19 mouse cellular contexts compared by ENCODE assay signal in the genomic region with DNA sequence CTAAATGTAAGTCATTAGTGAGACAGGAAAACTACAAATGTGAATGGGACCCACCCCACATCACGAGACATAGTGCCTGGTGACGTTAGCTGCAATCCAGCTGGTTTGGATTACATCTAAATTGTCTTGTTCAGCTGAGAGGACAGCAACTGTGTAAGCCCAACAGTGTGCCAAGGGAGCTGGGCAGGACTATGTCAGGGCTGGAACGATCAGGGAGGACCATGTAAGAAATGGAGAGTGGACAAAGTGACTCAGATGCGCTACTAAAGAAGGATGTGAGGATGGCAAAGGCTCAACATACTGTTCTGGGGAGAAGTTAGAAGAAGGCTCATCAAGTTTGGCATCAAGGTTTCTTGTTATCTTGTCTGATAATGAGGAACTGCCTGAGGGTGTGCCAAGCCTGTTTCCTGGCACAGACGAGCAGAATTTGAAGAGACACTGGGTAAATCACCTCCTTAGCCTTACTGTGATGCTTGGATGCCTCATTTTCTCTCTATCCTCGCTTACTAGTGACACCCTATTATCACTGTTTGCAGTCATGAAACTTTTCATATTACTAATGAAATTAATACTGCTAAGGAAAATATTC.
A peak's percentile ranks its signal among the peaks of the same experiment; 100 is the strongest.
DNase-seq lines count a peak whose midpoint lies in the region; ATAC-seq and TF ChIP-seq lines count a peak whose summit lies in the region.
"Had no signal": no experiment of that assay in that cellular context is flagged by ENCODE, and none has a peak within 500 bp of the region (broad histone marks: within the 10 kb centered on the region; RNA-seq: fewer than 3 reads in every experiment).

No protein-coding gene starts in this region.

- H3K4me3 ChIP-seq in forebrain, embryonic 14.5 days (ENCODE audit: low read depth, low read length) = no peak overlapping the region
- H3K4me3 ChIP-seq in forebrain, embryonic 10.5 days = no peak overlapping the region
- H3K4me3 ChIP-seq: embryonic facial prominence, embryonic 15.5 days; erythroblast, embryonic 14.5 days; heart, embryonic 13.5 days; hindbrain, embryonic 12.5 days; intestine, embryonic 15.5 days had no signal

- no peaks in the 10 kb centered on the region for H3K27me3 ChIP-seq in forebrain, embryonic 14.5 days (replicated peaks; ENCODE audit: control insufficient read depth, insufficient read depth, low read length)
- H3K27me3 ChIP-seq in forebrain, embryonic 10.5 days (ENCODE audit: poor library complexity, severe bottlenecking) = no peaks in the 10 kb centered on the region
- H3K27me3 ChIP-seq: CH12.LX; heart, embryonic 13.5 days; hindbrain, embryonic 12.5 days; intestine, embryonic 15.5 days had no signal

- H3K36me3 ChIP-seq in forebrain, embryonic 14.5 days (ENCODE audit: control insufficient read depth, insufficient read depth, low read length) = no peaks in the 10 kb centered on the region
- H3K36me3 ChIP-seq in forebrain, embryonic 10.5 days (replicated peaks) = no peaks in the 10 kb centered on the region
- H3K36me3 ChIP-seq: embryonic facial prominence, embryonic 15.5 days; heart, embryonic 13.5 days; hindbrain, embryonic 12.5 days; intestine, embryonic 15.5 days had no signal

- peak; percentile 3 for DNase-seq in adrenal gland, postnatal 10 days
- no peak for DNase-seq in adrenal gland, postnatal 25 days
- DNase-seq in forebrain, embryonic 14.5 days (ENCODE audit: low spot score) = peak; percentile 24
- DNase-seq in forebrain, embryonic 10.5 days (ENCODE audit: extremely low spot score, low spot score) = no peak
- DNase-seq in MN1 (ENCODE audit: low spot score) = peak; percentile 18
- DNase-seq in brain, embryonic 14.5 days (ENCODE audit: low read depth) = peak; percentile 58
- DNase-seq: cerebellum, adult 11 months; cerebellum, adult 9-10 months; embryo, embryonic 11 days; gastrocnemius, postnatal 10 days; heart, postnatal 4 days; kidney, adult 18-20 months had no signal

- no peak overlapping the region for H3K27ac ChIP-seq in forebrain, embryonic 14.5 days (ENCODE audit: low read depth, low read length)
- no peak overlapping the region for H3K27ac ChIP-seq in forebrain, embryonic 10.5 days
- H3K27ac ChIP-seq: embryonic facial prominence, embryonic 15.5 days; heart, embryonic 13.5 days; hindbrain, embryonic 12.5 days; intestine, embryonic 15.5 days had no signal

- WGBS in forebrain, embryonic 14.5 days = 71% methylated on average over 6 of the region's 6 CpGs
- 78% methylated on average over 6 of the region's 6 CpGs for WGBS in forebrain, embryonic 10.5 days

- no peak for ATAC-seq in forebrain, embryonic 14.5 days
- ATAC-seq: forebrain, embryonic 16.5 days; intestine, embryonic 15.5 days had no signal

- H3K4me2 ChIP-seq in forebrain, embryonic 14.5 days (ENCODE audit: low read length) = no peak overlapping the region
- H3K4me2 ChIP-seq: embryonic facial prominence, embryonic 15.5 days; heart, embryonic 13.5 days; hindbrain, embryonic 12.5 days; intestine, embryonic 15.5 days had no signal

- TF ChIP-seq POLR2A in brain, embryonic 14.5 days (IDR thresholded peaks at IDR 0.05; ENCODE audit: borderline replicate concordance, extremely low read depth, insufficient read depth, insufficient read length, poor library complexity, severe bottlenecking) = no peak

- H3K9ac ChIP-seq in forebrain, embryonic 14.5 days (ENCODE audit: low read length) = no peak overlapping the region
- H3K9ac ChIP-seq: embryonic facial prominence, embryonic 15.5 days; heart, embryonic 13.5 days; hindbrain, embryonic 12.5 days; intestine, embryonic 15.5 days had no signal

- H3K4me1 ChIP-seq in forebrain, embryonic 14.5 days (ENCODE audit: control insufficient read depth, insufficient read depth, low read length) = peaks cover 3% of the 10 kb centered on the region; the same call in 1 of the 2 replicates
- peaks cover 9% of the 10 kb centered on the region; the same call in 1 of the 2 replicates for H3K4me1 ChIP-seq in forebrain, embryonic 10.5 days
- H3K4me1 ChIP-seq: hindbrain, embryonic 12.5 days; intestine, embryonic 15.5 days had no signal

- no peak for TF ChIP-seq CTCF in brain, embryonic 14.5 days (IDR thresholded peaks at IDR 0.05; ENCODE audit: borderline replicate concordance, extremely low read depth, insufficient read depth, insufficient read length)

- no peaks in the 10 kb centered on the region for H3K9me3 ChIP-seq in forebrain, embryonic 14.5 days (replicated peaks; ENCODE audit: control insufficient read depth, low read length)
- H3K9me3 ChIP-seq in forebrain, embryonic 10.5 days = no peaks in the 10 kb centered on the region
- H3K9me3 ChIP-seq: embryonic facial prominence, embryonic 15.5 days; heart, embryonic 13.5 days; hindbrain, embryonic 12.5 days; intestine, embryonic 15.5 days had no signal

Comparison
In these comparisons a context has a peak if more than half of its experiments do, and no peak if none do; other contexts are left out.
1. DNase-seq: peak in adrenal gland, postnatal 10 days (single experiment), forebrain, embryonic 14.5 days (single experiment), MN1 (single experiment) and brain, embryonic 14.5 days (single experiment); none in adrenal gland, postnatal 25 days (single experiment) and forebrain, embryonic 10.5 days (single experiment).